Mouse (Mus musculus): ENCODE measurements around the gene Eif4g2. TPM values are rescaled to one million over a fixed set of nuclear protein-coding genes. Genes with fewer than 3 reads are reported as not detected.

Eif4g2 gene
- total RNA-seq, 2 experiments from 2014 or later, result 725 to 796 TPM

Other genes starting within 250 kb of the Eif4g2 start
- gene Rnf141, start 238.6 kb downstream of the Eif4g2 start, total RNA-seq (2021), result 10 to 100 TPM; 73.5 to 77.7 TPM
- gene Lyve1, start 219.8 kb downstream of the Eif4g2 start, total RNA-seq (2021), result 1 to 10 TPM; 1.7 to 4.3 TPM
- gene Mrvi1, start 100.6 kb downstream of the Eif4g2 start, total RNA-seq (2021), result 1 to 10 TPM; 2.5 to 3.6 TPM
- gene Ctr9, start 54.1 kb downstream of the Eif4g2 start, total RNA-seq (2021), result 10 to 100 TPM; 42.5 to 48.1 TPM